In the genomic region with DNA sequence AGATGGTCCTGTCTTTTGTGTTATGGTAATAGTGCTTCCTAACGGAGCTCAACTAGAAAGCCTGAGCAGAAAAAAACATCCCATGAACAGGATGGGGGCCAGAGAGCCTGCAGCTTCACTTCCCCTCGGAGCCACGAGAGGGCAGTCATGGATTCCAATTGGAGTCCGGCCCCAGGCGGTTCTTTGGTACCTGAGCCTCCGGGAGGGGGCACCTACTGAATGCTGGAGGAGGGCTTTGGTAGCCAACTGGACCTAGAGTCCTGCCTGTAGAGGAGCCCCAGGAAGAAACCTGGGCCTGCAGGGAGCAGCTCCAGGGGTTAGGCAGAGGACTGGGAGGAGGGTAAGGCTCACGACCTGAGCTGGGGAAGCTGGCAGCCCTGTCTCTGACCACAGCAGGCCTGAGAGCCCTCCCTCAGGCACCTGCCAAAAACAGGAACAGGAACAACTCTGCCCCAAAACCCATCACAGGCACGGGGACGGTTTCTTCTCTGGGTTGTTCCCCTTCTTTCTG, we compare ENCODE assay signal across 8 mouse cellular contexts. TPM values are rescaled to one million over a fixed set of nuclear protein-coding genes. Genes with fewer than 3 reads are reported as not detected.
DNase-seq lines count a peak whose midpoint lies in the region; ATAC-seq and TF ChIP-seq lines count a peak whose summit lies in the region.

No protein-coding gene starts in this region.

- ATAC-seq in Patski = peak; percentile 68
- peak; percentile 65 for ATAC-seq in hindbrain, embryonic 15.5 days (ENCODE audit: low FRiP score, low read depth)

- no peaks in the 10 kb centered on the region for H3K9me3 ChIP-seq in hindbrain, embryonic 15.5 days

- H3K4me2 ChIP-seq in hindbrain, embryonic 15.5 days = peak overlapping the region; percentile 32

- peak; percentile 98 for TF ChIP-seq CTCF in Patski (IDR thresholded peaks at IDR 0.05)

- 10% methylated on average over 9 of the region's 9 CpGs for WGBS in hindbrain, embryonic 15.5 days

- POLR2A ChIA-PET in Patski (lab: Charles Lee) = interaction anchor here (0.6 to 1.4 kb wide), 7 partner anchors 37 to 1007 kb away, joined by 3 to 5 read pairs (median 3); partner anchors contain the start of gene Calm2

- H3K27me3 ChIP-seq in Patski = no peaks in the 10 kb centered on the region
- no peaks in the 10 kb centered on the region for H3K27me3 ChIP-seq in hindbrain, embryonic 15.5 days

- in situ Hi-C loops in Patski (cut with MboI; ENCODE audit: low pct_unique_long_range_greater_than_20kb) = no loop called here

- CTCF ChIA-PET in Patski (lab: Charles Lee) = interaction anchor here (0.7 to 4.8 kb wide), 28 partner anchors 9 to 353 kb away, joined by 3 to 26 read pairs (median 4); partner anchors contain the start of genes Calm2 and Mcfd2

- no peaks in the 10 kb centered on the region for H3K36me3 ChIP-seq in hindbrain, embryonic 15.5 days

- 0 out of 2 replicates have a peak overlapping the region, but pooled peaks have one; percentile 2 for H3K9ac ChIP-seq in hindbrain, embryonic 15.5 days

- peak; percentile 70 for DNase-seq in Patski (ENCODE audit: low read depth, low spot score)
- DNase-seq in cerebellum, postnatal 14 days = peak; percentile 97 to 98
- DNase-seq in frontal cortex, postnatal 36 days (ENCODE audit: low spot score in 2 of 2) = peak; percentile 91 to 94
- DNase-seq in layer of hippocampus, postnatal 36 days = peak; percentile 89 to 93
- DNase-seq in lung, postnatal 36 days = peak; percentile 96
- DNase-seq in retina, postnatal 1 day = peak; percentile 86
- DNase-seq in urinary bladder, adult 18-20 months (ENCODE audit: low spot score in 2 of 2) = peak; percentile 86 to 89

- H3K4me3 ChIP-seq in hindbrain, embryonic 15.5 days = no peak overlapping the region

- no peak overlapping the region for H3K27ac ChIP-seq in hindbrain, embryonic 15.5 days (replicated peaks)

- peaks cover 11% of the 10 kb centered on the region for H3K4me1 ChIP-seq in hindbrain, embryonic 15.5 days (replicated peaks)

RNA-seq across cellular contexts. Expression of gene Ttc7, which starts 32.4 kb away (rescaled TPM):
- 23.2 TPM for polyA plus RNA-seq in Patski (2021)
- 5.3 and 8.2 TPM in 2 replicates for polyA plus RNA-seq in hindbrain, embryonic 15.5 days (2015; fragmentation: Nextera tagmentation; extraction: Ambion mirVana)
- 1 to 10 TPM; 6.3 to 8.8 TPM for total RNA-seq in layer of hippocampus, postnatal 36 days (2021)

RNA-seq across cellular contexts. Expression of gene Mcfd2, which starts 49.3 kb away (rescaled TPM):
- 132 TPM for polyA plus RNA-seq in Patski (2021)
- polyA plus RNA-seq in hindbrain, embryonic 15.5 days (2015; fragmentation: Nextera tagmentation; extraction: Ambion mirVana) = 46.1 and 46.9 TPM in 2 replicates
- total RNA-seq in layer of hippocampus, postnatal 36 days (2021) = 10 to 100 TPM; 60.7 to 62.7 TPM
